Comparison of ENCODE assay signal across 8 mouse cellular contexts in the genomic region with DNA sequence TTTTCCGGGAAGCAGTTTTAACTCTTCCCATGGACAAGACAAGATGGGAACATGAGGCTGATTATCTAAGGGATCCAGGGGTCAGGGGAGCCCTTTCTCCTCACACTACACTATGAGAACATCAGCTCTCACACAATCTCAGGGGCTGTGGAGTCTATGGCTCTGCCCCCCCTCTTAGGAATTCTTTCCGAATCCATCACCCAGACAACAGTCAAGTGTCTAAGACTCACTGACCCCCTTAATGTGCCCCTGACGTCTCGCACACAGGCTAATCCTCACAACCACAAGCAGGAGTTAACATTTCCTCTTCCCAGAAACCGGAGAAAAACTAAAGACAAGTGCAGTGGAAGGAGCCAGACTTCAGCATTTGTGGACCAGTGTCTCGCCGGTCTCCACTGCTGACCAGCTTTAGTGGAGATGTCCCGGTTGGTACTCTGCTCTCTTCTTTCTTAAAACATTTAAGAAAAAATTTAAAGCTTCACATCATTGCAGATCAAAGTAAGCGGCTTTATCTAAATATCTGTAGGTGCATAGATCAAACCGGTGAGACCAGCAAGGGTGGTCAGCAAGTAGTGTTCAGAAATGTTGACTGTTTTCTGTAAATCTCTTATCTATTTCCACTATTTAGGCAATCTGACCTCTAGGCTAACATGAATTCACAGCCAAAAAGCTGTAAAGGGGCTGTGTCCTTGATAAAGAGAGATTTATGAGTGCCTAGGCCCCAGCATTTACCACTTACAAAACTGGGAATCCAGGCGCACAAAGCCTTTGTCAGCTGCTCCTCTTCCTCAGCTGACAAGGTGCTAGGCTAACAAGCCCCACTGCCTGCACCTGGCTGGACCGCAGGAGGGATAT. TPM values are rescaled to one million over a fixed set of nuclear protein-coding genes. Genes with fewer than 3 reads are reported as not detected.
DNase-seq lines count a peak whose midpoint lies in the region; ATAC-seq and TF ChIP-seq lines count a peak whose summit lies in the region.

No protein-coding gene starts in this region.

- TF ChIP-seq CTCF in gastrocnemius, adult 2 months (IDR thresholded peaks at IDR 0.05), result no peak
- no peak for TF ChIP-seq CTCF in CH12.LX (conservative IDR thresholded peaks at IDR 0.05 in 1 of 2, IDR thresholded peaks at IDR 0.05 in 1 of 2; ENCODE audit: low read depth in 2 of 2, low read length in 2 of 2)
- no peak for TF ChIP-seq CTCF in liver, embryonic 14.5 days (IDR thresholded peaks at IDR 0.05; ENCODE audit: low read depth)

- peaks cover 3 to 5% of the 10 kb centered on the region in 2 experiments; a peak in 3 of 4 replicates for H3K4me1 ChIP-seq in CH12.LX (ENCODE audit: control insufficient read depth in 1 of 2, insufficient read depth in 2 of 2)
- peaks cover 35% of the 10 kb centered on the region for H3K4me1 ChIP-seq in forebrain, embryonic 15.5 days
- H3K4me1 ChIP-seq in liver, embryonic 14.5 days (replicated peaks; ENCODE audit: control insufficient read depth in 2 of 2, insufficient read depth in 2 of 2, low read length in 1 of 2), result peaks cover 0 to 8% of the 10 kb centered on the region in 2 experiments; a peak in 1 of 4 replicates

- TF ChIP-seq POLR2A in CH12.LX (IDR thresholded peaks at IDR 0.05; ENCODE audit: low read depth, low read length), result no peak

- DNase-seq in gastrocnemius, adult 2 months, result no peak
- no peak for DNase-seq in gastrocnemius, postnatal 36 days
- DNase-seq in CH12.LX (ENCODE audit: extremely low read depth), result no peak
- no peak for DNase-seq in liver, embryonic 14.5 days (ENCODE audit: low read depth in 3 of 3, low spot score in 3 of 3)
- no peak for DNase-seq in cerebellum, adult 9-11 months
- DNase-seq in frontal cortex, adult 2 months (ENCODE audit: extremely low spot score in 1 of 2, low spot score in 1 of 2), result no peak

- TF ChIP-seq EP300 in CH12.LX (IDR thresholded peaks at IDR 0.05; ENCODE audit: low read length), result no peak
- no peak for TF ChIP-seq EP300 in liver, embryonic 14.5 days (IDR thresholded peaks at IDR 0.05; ENCODE audit: low read depth)

- TF ChIP-seq RAD21 in CH12.LX (IDR thresholded peaks at IDR 0.05; ENCODE audit: low read depth, low read length), result no peak

- peaks cover 43% of the 10 kb centered on the region for H3K27me3 ChIP-seq in CH12.LX (replicated peaks)
- no peaks in the 10 kb centered on the region for H3K27me3 ChIP-seq in forebrain, embryonic 15.5 days
- peaks cover 47% of the 10 kb centered on the region for H3K27me3 ChIP-seq in liver, embryonic 14.5 days (ENCODE audit: control insufficient read depth, insufficient read depth, low read length)

- no peaks in the 10 kb centered on the region for H3K9me3 ChIP-seq in CH12.LX (replicated peaks; ENCODE audit: low read length)
- no peaks in the 10 kb centered on the region for H3K9me3 ChIP-seq in forebrain, embryonic 15.5 days
- no peaks in the 10 kb centered on the region for H3K9me3 ChIP-seq in liver, embryonic 14.5 days (ENCODE audit: control insufficient read depth, low read length)

- no peak overlapping the region for H3K9ac ChIP-seq in CH12.LX (ENCODE audit: insufficient read depth, low read depth)
- peak overlapping the region; percentile 65 for H3K9ac ChIP-seq in forebrain, embryonic 15.5 days (replicated peaks)
- H3K9ac ChIP-seq in liver, embryonic 14.5 days (replicated peaks), result no peak overlapping the region

- H3K4me3 ChIP-seq in gastrocnemius, adult 2 months, result peak overlapping the region; percentile 87
- H3K4me3 ChIP-seq in CH12.LX (replicated peaks in 1 of 3; ENCODE audit: low read depth in 2 of 3, low read length in 2 of 3, poor library complexity in 1 of 3), result no peak overlapping the region
- H3K4me3 ChIP-seq in forebrain, embryonic 15.5 days, result peak overlapping the region; percentile 57
- H3K4me3 ChIP-seq in liver, embryonic 14.5 days (ENCODE audit: insufficient read depth in 1 of 2, low read depth in 2 of 2, low read length in 2 of 2), result 0 out of 4 replicates have a peak overlapping the region, but pooled peaks of 1 of the 2 experiments have one; percentile 0

- no peaks in the 10 kb centered on the region for H3K36me3 ChIP-seq in CH12.LX (replicated peaks in 1 of 2; ENCODE audit: control insufficient read depth in 1 of 2, insufficient read depth in 1 of 2, low read length in 1 of 2)
- 0 out of 2 replicates have a peak, but pooled peaks cover 9% of the 10 kb centered on the region for H3K36me3 ChIP-seq in forebrain, embryonic 15.5 days
- no peaks in the 10 kb centered on the region for H3K36me3 ChIP-seq in liver, embryonic 14.5 days (replicated peaks; ENCODE audit: control insufficient read depth, insufficient read depth, low read depth)

- dilution Hi-C loops in CH12.LX (cut with MboI; ENCODE audit: extremely low pct_ligation_motif_present, extremely low pct_unique_long_range_greater_than_20kb, low sequenced_read_pairs), result no loop called here

- H3K4me2 ChIP-seq in CH12.LX (ENCODE audit: insufficient read depth, low read depth, poor library complexity, severe bottlenecking), result peak overlapping the region; percentile 59; the same call in 1 of the 2 replicates
- H3K4me2 ChIP-seq in forebrain, embryonic 15.5 days (replicated peaks), result peak overlapping the region; percentile 92
- H3K4me2 ChIP-seq in liver, embryonic 14.5 days (ENCODE audit: low read depth), result peak overlapping the region; percentile 4; the same call in 1 of the 2 replicates

- peak overlapping the region; percentile 86; the same call in 1 of the 2 replicates for H3K27ac ChIP-seq in gastrocnemius, adult 2 months
- H3K27ac ChIP-seq in CH12.LX (ENCODE audit: insufficient read depth, low read depth), result no peak overlapping the region
- peak overlapping the region; percentile 74 for H3K27ac ChIP-seq in forebrain, embryonic 15.5 days (replicated peaks)
- no peak overlapping the region for H3K27ac ChIP-seq in liver, embryonic 14.5 days

- intact Hi-C loops in gastrocnemius, adult 2 months (cut with DNase I), result no loop called here
- intact Hi-C loops in gastrocnemius, postnatal 36 days (cut with DNase I), result no loop called here

- no peaks in the 10 kb centered on the region for H3K79me2 ChIP-seq in CH12.LX (replicated peaks; ENCODE audit: control insufficient read depth, extremely low read depth, insufficient read depth, poor library complexity, severe bottlenecking)

- ATAC-seq in forebrain, embryonic 15.5 days (replicated peaks), result no peak
- ATAC-seq in liver, embryonic 14.5 days (ENCODE audit: insufficient read depth), result no peak
- no peak for ATAC-seq in megakaryocyte progenitor cell, adult 5-6 weeks (replicated peaks; ENCODE audit: poor library complexity)

- in situ Hi-C loops in CH12.LX (cut with MboI; ENCODE audit: low pct_ligation_motif_present, low pct_unique_long_range_greater_than_20kb, low sequenced_read_pairs), result no loop called here

- WGBS in forebrain, embryonic 15.5 days, result 46% methylated on average over 12 of the region's 12 CpGs
- 48% methylated on average over 12 of the region's 12 CpGs for WGBS in liver, embryonic 14.5 days (ENCODE audit: insufficient replicate concordance)

RNA-seq across cellular contexts. Expression of a gene that starts 37.5 kb away (rescaled TPM):
- total RNA-seq in gastrocnemius, adult 2 months (2021), result 100 to 1,000 TPM; 170 to 247 TPM
- total RNA-seq in gastrocnemius, postnatal 36 days (2021), result 100 to 1,000 TPM; 207 to 232 TPM
- total RNA-seq in CH12.LX (2012; rRNA removed) (45.2 and 49.6 TPM in 2 replicates), CH12.LX (2014; rRNA removed) (67.5 and 81.5 TPM in 2 replicates)
- 53.4 and 55.7 TPM in 2 replicates for polyA plus RNA-seq in CH12.LX (2012; ENCODE audit: insufficient read length, low read depth)
- polyA plus RNA-seq in forebrain, embryonic 15.5 days (2015; fragmentation: Nextera tagmentation; extraction: Ambion mirVana), result 41.4 and 43.9 TPM in 2 replicates
- polyA plus RNA-seq in liver, embryonic 14.5 days (2012; rRNA removed), result 7.0 and 14.4 TPM in 2 replicates
- 32.0 and 35.7 TPM in 2 replicates for polyA plus RNA-seq in liver, embryonic 14.5 days (2014; fragmentation: Nextera tagmentation; extraction: Ambion mirVana)
- 47.2 and 58.0 TPM in 2 replicates for total RNA-seq in megakaryocyte progenitor cell, adult 5-6 weeks (2015)
- 47.9 and 48.0 TPM in 2 replicates for total RNA-seq in megakaryocyte progenitor cell, adult 5-6 weeks (2017)
- polyA plus RNA-seq in frontal cortex, adult 2 months (2012; rRNA removed), result 39.1 and 54.1 TPM in 2 replicates

RNA-seq across cellular contexts. Expression of a gene that starts 42.2 kb away (rescaled TPM):
- 1 to 10 TPM; 2.6 to 4.7 TPM for total RNA-seq in gastrocnemius, adult 2 months (2021)
- total RNA-seq in gastrocnemius, postnatal 36 days (2021), result 1 to 10 TPM; 1.4 to 3.5 TPM
- total RNA-seq in CH12.LX (2012; rRNA removed) (0.04 and 0.13 TPM in 2 replicates), CH12.LX (2014; rRNA removed) (0.15 and 0.23 TPM in 2 replicates)
- polyA plus RNA-seq in CH12.LX (2012; ENCODE audit: insufficient read length, low read depth), result 0.19 and 0.21 TPM in 2 replicates
- 24.7 and 26.9 TPM in 2 replicates for polyA plus RNA-seq in forebrain, embryonic 15.5 days (2015; fragmentation: Nextera tagmentation; extraction: Ambion mirVana)
- polyA plus RNA-seq in liver, embryonic 14.5 days (2012; rRNA removed), result 0.56 and 0.57 TPM in 2 replicates
- 0.84 and 1.2 TPM in 2 replicates for polyA plus RNA-seq in liver, embryonic 14.5 days (2014; fragmentation: Nextera tagmentation; extraction: Ambion mirVana)
- 0.07 and 0.22 TPM in 2 replicates for total RNA-seq in megakaryocyte progenitor cell, adult 5-6 weeks (2015)
- total RNA-seq in megakaryocyte progenitor cell, adult 5-6 weeks (2017), result 0.42 and 0.44 TPM in 2 replicates
- 35.7 and 41.8 TPM in 2 replicates for polyA plus RNA-seq in frontal cortex, adult 2 months (2012; rRNA removed)

RNA-seq across cellular contexts. Expression of a gene that starts 49.3 kb away (rescaled TPM):
- total RNA-seq in gastrocnemius, adult 2 months (2021), result 1 to 10 TPM; 2.4 to 6.5 TPM
- 1 to 10 TPM; 1.8 to 4.2 TPM for total RNA-seq in gastrocnemius, postnatal 36 days (2021)
- total RNA-seq in CH12.LX (2012; rRNA removed) (not detected in 2 replicates), CH12.LX (2014; rRNA removed) (not detected in 2 replicates)
- polyA plus RNA-seq in CH12.LX (2012; ENCODE audit: insufficient read length, low read depth), result not detected in 2 replicates
- 1.4 and 1.5 TPM in 2 replicates for polyA plus RNA-seq in forebrain, embryonic 15.5 days (2015; fragmentation: Nextera tagmentation; extraction: Ambion mirVana)
- polyA plus RNA-seq in liver, embryonic 14.5 days (2012; rRNA removed), result 1.8 and 2.2 TPM in 2 replicates
- polyA plus RNA-seq in liver, embryonic 14.5 days (2014; fragmentation: Nextera tagmentation; extraction: Ambion mirVana), result 2.1 and 2.3 TPM in 2 replicates
- 0.64 TPM in 1 of 2 replicates, not detected in the other for total RNA-seq in megakaryocyte progenitor cell, adult 5-6 weeks (2015)
- 0.71 TPM in 1 of 2 replicates, not detected in the other for total RNA-seq in megakaryocyte progenitor cell, adult 5-6 weeks (2017)
- polyA plus RNA-seq in frontal cortex, adult 2 months (2012; rRNA removed), result 3.3 and 3.8 TPM in 2 replicates

RNA-seq across cellular contexts. Expression of a gene that starts 54.0 kb away (rescaled TPM):
- total RNA-seq in gastrocnemius, adult 2 months (2021), result 1,000 to 10,000 TPM in 1 of 2 experiments, 100 to 1,000 TPM in 1; 885 to 2,545 TPM
- 1,000 to 10,000 TPM; 1,018 to 1,083 TPM for total RNA-seq in gastrocnemius, postnatal 36 days (2021)
- not detected in 2 replicates for total RNA-seq in CH12.LX (2012; rRNA removed)
- not detected in 2 replicates for total RNA-seq in CH12.LX (2014; rRNA removed)
- polyA plus RNA-seq in CH12.LX (2012; ENCODE audit: insufficient read length, low read depth), result not detected in 2 replicates
- polyA plus RNA-seq in forebrain, embryonic 15.5 days (2015; fragmentation: Nextera tagmentation; extraction: Ambion mirVana), result 13.1 and 14.1 TPM in 2 replicates
- 1.7 and 2.7 TPM in 2 replicates for polyA plus RNA-seq in liver, embryonic 14.5 days (2012; rRNA removed)
- 4.5 and 4.7 TPM in 2 replicates for polyA plus RNA-seq in liver, embryonic 14.5 days (2014; fragmentation: Nextera tagmentation; extraction: Ambion mirVana)
- total RNA-seq in megakaryocyte progenitor cell, adult 5-6 weeks (2015), result 0.71 and 0.99 TPM in 2 replicates
- 0.34 and 0.54 TPM in 2 replicates for total RNA-seq in megakaryocyte progenitor cell, adult 5-6 weeks (2017)
- polyA plus RNA-seq in frontal cortex, adult 2 months (2012; rRNA removed), result 141 and 186 TPM in 2 replicates

RNA-seq across cellular contexts. Expression of a gene that starts 55.1 kb away (rescaled TPM):
- 100 to 1,000 TPM; 123 to 143 TPM for total RNA-seq in gastrocnemius, adult 2 months (2021)
- 100 to 1,000 TPM; 118 to 134 TPM for total RNA-seq in gastrocnemius, postnatal 36 days (2021)
- total RNA-seq in CH12.LX (2012; rRNA removed) (not detected in 2 replicates), CH12.LX (2014; rRNA removed) (not detected in 2 replicates)
- not detected in 2 replicates for polyA plus RNA-seq in CH12.LX (2012; ENCODE audit: insufficient read length, low read depth)
- 1.4 TPM in 1 of 2 replicates, not detected in the other for polyA plus RNA-seq in forebrain, embryonic 15.5 days (2015; fragmentation: Nextera tagmentation; extraction: Ambion mirVana)
- 0.20 and 0.35 TPM in 2 replicates for polyA plus RNA-seq in liver, embryonic 14.5 days (2012; rRNA removed)
- polyA plus RNA-seq in liver, embryonic 14.5 days (2014; fragmentation: Nextera tagmentation; extraction: Ambion mirVana), result not detected in 2 replicates
- not detected in 2 replicates for total RNA-seq in megakaryocyte progenitor cell, adult 5-6 weeks (2015)
- total RNA-seq in megakaryocyte progenitor cell, adult 5-6 weeks (2017), result not detected in 2 replicates
- 2.2 and 2.6 TPM in 2 replicates for polyA plus RNA-seq in frontal cortex, adult 2 months (2012; rRNA removed)

Comparison
In these comparisons a context has a peak if more than half of its experiments do, and no peak if none do; other contexts are left out.
1. H3K27ac ChIP-seq: peak in gastrocnemius, adult 2 months (single experiment) and forebrain, embryonic 15.5 days (single experiment); none in CH12.LX (single experiment) and liver, embryonic 14.5 days (single experiment).
2. H3K4me3 ChIP-seq: peak in gastrocnemius, adult 2 months (single experiment) and forebrain, embryonic 15.5 days (single experiment); none in CH12.LX (0 of 3).
3. H3K4me2 ChIP-seq: peak in every context shown above with its lines; median percentile 92 in forebrain, embryonic 15.5 days; 59 in CH12.LX; 4 in liver, embryonic 14.5 days.